Mouse (Mus musculus) liver, postnatal 0 days (tissue): ENCODE measurements around the gene BC029722.

Source experiments
- CTCF ChIP-seq: sonication (generic); IDR thresholded peaks from 2 replicates; pipeline ENCODE4 v1.5.1; 2016; ENCODE audit warnings: antibody characterized with exemption, low read depth
- EP300 ChIP-seq: IDR thresholded peaks from 2 replicates; pipeline ENCODE4 v1.6.1; 2016; ENCODE audit warnings: antibody characterized with exemption, low read depth, mild to moderate bottlenecking

DNA sequence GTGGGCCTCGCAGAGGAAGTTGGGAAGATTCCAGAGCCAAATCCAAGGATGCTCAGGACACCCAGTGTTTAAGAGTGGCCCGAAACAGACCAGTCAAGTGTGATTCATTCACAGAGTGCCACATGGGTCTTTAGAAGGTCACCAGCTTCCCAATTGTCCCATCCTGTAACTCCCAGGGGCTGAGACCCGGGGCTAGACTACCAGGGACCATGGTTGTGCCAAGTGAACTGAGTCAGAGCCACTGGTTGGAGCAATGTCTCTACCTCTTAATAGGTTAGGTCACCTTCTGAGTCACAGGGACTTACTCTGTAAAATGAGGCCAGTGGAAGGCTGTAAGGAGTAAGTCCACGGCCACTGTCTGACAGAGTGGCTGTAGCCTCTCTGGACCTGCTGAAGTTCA, 19.7 kb upstream of the BC029722 start:
- TF ChIP-seq CTCF (no peak), EP300 (no peak)
